Mouse (Mus musculus): ENCODE results near the gene Pigc. TPM values are rescaled to one million over a fixed set of nuclear protein-coding genes. Genes with fewer than 3 reads are reported as not detected.

Pigc gene
- polyA plus RNA-seq, 1 experiment from 2014 or later, result 35.8 TPM

DNA sequence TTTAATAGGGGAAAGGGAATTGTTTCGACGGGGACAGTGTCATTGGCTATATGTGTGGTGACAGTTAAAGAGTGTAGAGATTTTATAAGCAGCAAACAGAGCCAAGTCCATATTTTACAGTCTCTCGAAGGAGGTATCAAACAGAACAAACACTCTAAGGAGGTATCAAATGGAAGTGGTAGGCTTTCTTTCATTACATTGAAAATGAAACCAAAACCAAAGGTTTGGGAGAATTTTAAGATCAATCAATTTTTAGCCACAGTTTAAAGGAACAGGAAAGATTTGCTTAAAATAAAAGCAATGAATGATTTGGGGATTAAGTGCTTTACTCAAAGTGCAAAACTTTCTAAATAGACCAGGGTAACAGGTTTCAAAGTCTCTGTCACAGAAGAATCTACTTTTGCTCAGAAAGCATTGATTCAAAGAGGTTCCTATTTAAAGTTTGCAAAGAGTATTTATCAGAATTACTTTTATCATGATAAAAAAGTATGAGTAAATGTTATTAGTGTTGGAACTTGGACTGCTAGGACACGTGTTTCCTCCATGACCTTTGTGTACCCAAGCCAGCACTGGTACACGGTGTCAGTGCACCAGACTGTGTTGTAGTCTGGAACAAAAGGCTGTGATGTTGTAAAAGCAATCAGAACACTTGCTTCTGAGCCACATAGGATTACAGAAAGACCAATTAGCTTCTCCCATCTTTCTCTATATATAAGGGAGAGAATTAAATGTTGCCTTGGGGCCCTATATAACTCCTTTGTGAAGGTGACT is 17.8 kb upstream of the Pigc start:
- 60% methylated on average over 5 of the region's 5 CpGs for WGBS
- H3K27me3 ChIP-seq (replicated peaks), result no peaks in the 10 kb centered on the region
- H3K4me2 ChIP-seq, result no peak overlapping the region
- no peaks in the 10 kb centered on the region for H3K36me3 ChIP-seq
- H3K9me3 ChIP-seq, result no peaks in the 10 kb centered on the region
- H3K4me3 ChIP-seq (replicated peaks), result no peak overlapping the region
- no peaks in the 10 kb centered on the region for H3K4me1 ChIP-seq
- no peak overlapping the region for H3K9ac ChIP-seq
- ATAC-seq (ENCODE audit: insufficient read depth, low FRiP score, low read depth), result no peak
- no peak overlapping the region for H3K27ac ChIP-seq

DNA sequence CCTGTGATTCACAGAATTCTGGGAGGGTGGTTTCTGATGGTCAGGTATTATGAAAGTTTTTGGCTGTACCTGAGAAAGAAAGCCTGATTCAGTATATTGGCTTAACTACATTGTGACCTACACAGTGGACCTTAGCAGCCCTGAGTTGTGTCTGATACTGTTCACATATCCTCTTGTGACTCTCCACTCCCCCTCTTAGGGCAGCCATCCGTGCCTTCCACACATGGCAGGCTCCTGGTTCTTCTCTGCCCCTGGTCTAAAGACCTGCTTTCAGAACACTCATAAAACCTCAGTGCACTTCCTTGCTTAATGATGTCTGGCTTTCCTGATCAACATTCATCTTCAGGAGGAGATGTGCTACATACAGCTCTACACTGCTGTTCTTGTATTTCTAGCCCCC is 16.4 kb upstream of the Pigc start:
- no peak for ATAC-seq (ENCODE audit: insufficient read depth, low FRiP score, low read depth)
- WGBS, result 55% methylated on average over 1 of the region's 1 CpGs
- Histone ChIP-seq H3K36me3 (no peaks in the 10 kb centered on the region), H3K27me3 (replicated peaks) (no peaks in the 10 kb centered on the region), H3K9me3 (no peaks in the 10 kb centered on the region), H3K4me3 (replicated peaks) (no peak overlapping the region), H3K4me1 (no peaks in the 10 kb centered on the region), H3K27ac (no peak overlapping the region), H3K4me2 (no peak overlapping the region), H3K9ac (no peak overlapping the region)

DNA sequence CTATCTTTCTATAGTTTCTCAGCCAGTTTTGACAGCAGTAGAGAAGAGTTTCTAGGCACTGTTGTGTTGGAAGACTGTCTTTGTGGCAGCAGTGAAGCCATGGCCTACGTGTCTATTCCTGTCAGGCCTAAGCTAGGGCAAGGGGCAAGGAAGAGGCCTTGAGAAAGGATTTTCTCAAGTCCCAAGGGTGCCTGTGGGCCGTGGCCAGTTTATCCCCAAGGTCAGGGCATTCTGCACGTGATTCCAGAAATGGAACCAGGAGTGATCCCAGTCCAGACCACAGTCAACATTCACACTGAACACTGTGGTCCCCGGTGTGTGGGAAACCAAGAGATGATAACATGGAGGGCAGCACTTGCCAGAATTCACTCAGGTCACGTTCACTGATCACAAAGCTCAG is 13.1 kb upstream of the Pigc start:
- Histone ChIP-seq H3K27me3 (replicated peaks) (no peaks in the 10 kb centered on the region), H3K36me3 (no peaks in the 10 kb centered on the region), H3K4me2 (no peak overlapping the region), H3K4me3 (replicated peaks) (no peak overlapping the region), H3K4me1 (no peaks in the 10 kb centered on the region), H3K9me3 (no peaks in the 10 kb centered on the region), H3K9ac (no peak overlapping the region), H3K27ac (no peak overlapping the region)
- 63% methylated on average over 5 of the region's 5 CpGs for WGBS
- no peak for ATAC-seq (ENCODE audit: insufficient read depth, low FRiP score, low read depth)

DNA sequence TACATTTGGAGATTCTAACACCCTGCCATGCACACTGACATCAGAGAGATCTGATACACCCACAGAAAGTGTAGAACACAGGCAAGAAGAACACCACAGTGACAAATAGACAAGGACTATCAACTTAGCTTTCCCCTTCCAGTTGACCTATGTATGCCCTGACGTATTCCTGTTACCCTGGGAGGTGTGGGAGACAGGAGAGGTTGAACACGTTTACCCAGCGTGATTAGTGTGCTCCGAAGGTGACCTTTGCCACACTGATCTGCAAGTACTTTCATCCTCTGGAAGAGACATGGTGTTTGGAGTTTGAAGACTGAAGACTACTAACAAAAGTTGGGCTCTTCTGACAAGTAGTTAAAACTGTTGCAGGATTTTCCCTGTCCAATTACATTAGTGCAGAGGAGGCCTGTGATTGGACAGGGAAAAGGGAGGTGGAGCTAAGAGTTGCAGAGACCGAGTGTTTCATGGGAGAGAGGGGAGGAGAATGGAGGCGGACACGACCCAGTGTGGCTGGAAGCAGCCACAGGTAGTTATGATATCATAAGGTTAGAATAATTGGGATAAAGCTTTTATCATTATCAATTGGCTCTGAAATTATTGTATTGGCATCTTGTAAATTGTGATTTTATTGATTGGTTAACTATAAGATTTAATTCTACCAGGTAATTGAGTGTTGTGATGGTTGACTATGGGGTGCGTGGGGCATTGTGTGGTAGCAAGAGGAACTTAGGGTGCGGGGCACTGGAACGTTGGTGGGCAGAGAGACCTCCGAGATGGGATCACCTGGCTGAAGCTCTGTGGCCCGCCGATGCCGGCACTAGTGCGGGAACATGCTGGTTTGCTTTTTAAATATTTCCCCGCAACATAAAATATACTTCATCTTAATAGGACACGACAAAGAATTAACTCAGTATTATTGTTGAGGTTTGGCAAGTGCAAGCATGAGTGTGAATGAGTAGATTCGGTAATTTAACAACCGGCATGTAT is 10.7 kb upstream of the Pigc start:
- no peak overlapping the region for H3K4me3 ChIP-seq (replicated peaks)
- no peaks in the 10 kb centered on the region for H3K36me3 ChIP-seq
- no peaks in the 10 kb centered on the region for H3K27me3 ChIP-seq (replicated peaks)
- H3K27ac ChIP-seq, result no peak overlapping the region
- WGBS, result 74% methylated on average over 19 of the region's 19 CpGs
- no peak overlapping the region for H3K4me2 ChIP-seq
- no peak for ATAC-seq (ENCODE audit: insufficient read depth, low FRiP score, low read depth)
- H3K9ac ChIP-seq, result no peak overlapping the region
- no peaks in the 10 kb centered on the region for H3K4me1 ChIP-seq
- no peaks in the 10 kb centered on the region for H3K9me3 ChIP-seq

DNA sequence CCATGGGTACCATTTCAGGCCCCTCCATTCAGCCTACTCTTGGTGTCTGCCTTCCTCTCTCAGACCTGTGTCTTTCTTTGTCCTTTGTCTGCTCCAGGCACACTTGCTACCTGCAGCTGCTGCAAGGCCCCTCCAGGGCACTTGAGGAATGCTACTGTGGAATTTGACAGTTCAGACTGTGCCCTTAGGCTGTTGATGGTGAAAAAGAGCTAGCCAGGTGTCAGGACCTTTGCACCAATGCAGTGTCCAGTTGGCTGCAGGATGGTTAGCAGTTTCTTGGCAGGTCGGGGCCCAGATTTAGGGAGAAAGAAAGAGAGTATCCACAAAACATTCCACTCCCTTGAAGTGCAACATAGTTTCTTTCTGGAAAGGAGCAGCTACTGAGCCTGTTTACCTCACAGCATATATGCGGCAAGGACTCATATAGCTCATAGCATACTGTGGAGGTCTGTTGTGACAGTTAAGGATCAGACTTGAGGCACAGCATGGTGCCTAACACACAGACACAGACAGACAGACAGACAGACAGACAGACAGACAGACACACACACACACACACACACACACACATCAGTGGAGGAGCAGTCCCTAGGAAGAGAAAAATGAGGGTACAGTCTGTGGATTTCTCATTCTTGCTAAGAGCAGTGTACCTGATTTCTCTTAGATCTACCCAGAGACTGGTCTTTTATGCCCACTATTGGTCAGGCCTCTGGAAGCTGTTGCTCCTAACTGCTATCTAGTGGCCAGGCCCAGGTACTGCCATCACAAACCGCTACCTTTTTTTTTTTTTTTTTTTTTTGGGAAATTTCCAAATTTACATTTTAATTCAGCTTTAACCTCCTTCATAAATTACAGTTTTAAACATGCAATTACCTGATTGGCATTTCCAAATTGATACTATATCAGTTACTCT is 6.3 kb upstream of the Pigc start:
- H3K4me1 ChIP-seq, result no peaks in the 10 kb centered on the region
- no peak overlapping the region for H3K4me3 ChIP-seq (replicated peaks)
- ATAC-seq (ENCODE audit: insufficient read depth, low FRiP score, low read depth), result 0 out of 2 replicates have a peak, but pooled peaks have one; percentile 24
- H3K9ac ChIP-seq, result no peak overlapping the region
- H3K27me3 ChIP-seq (replicated peaks), result no peaks in the 10 kb centered on the region
- no peak overlapping the region for H3K27ac ChIP-seq
- no peaks in the 10 kb centered on the region for H3K9me3 ChIP-seq
- WGBS, result 45% methylated on average over 3 of the region's 3 CpGs
- H3K36me3 ChIP-seq, result no peaks in the 10 kb centered on the region
- no peak overlapping the region for H3K4me2 ChIP-seq

DNA sequence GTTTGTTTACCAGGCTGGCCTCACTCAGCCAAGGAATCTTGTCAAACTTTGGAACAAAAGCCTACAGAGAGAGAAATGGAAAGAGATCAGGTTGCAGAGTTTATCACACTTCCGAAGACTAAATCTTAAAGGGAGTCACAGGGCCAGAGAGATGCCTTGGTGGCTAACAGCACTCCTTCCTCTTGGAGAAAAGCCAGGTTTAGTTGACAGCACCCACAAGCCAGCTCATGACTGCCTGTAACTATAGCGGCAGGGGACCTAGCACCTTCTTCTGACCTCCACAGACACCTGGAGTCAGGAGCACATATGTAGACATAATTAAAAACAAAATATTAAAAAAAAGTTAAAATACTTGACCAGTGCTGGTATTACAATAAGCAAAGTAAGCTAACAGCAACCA is 1.1 kb upstream of the Pigc start:
- Histone ChIP-seq H3K36me3 (no peaks in the 10 kb centered on the region), H3K4me2 (no peak overlapping the region), H3K4me1 (peaks cover 3% of the 10 kb centered on the region; the same call in 1 of the 2 replicates), H3K27me3 (replicated peaks) (no peaks in the 10 kb centered on the region), H3K4me3 (replicated peaks) (no peak overlapping the region), H3K9me3 (no peaks in the 10 kb centered on the region), H3K27ac (no peak overlapping the region), H3K9ac (no peak overlapping the region)
- no peak for ATAC-seq (ENCODE audit: insufficient read depth, low FRiP score, low read depth)
- WGBS, result 55% methylated on average over 2 of the region's 2 CpGs

DNA sequence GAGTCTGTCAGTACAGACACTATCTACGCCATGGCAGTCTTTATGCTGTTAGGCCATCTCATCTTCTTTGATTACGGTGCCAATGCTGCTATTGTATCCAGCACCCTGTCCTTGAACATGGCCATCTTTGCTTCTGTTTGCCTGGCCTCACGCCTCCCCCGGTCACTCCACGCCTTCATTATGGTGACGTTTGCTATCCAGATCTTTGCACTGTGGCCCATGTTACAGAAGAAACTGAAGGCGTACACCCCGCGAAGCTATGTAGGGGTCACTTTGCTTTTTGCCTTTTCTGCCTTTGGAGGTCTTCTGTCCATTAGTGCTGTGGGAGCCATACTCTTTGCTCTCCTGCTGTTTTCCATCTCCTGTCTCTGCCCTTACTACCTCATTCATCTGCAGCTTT is 1.9 kb downstream of the Pigc start:
- no peaks in the 10 kb centered on the region for H3K27me3 ChIP-seq (replicated peaks)
- 93% methylated on average over 9 of the region's 9 CpGs for WGBS
- no peak for ATAC-seq (ENCODE audit: insufficient read depth, low FRiP score, low read depth)
- no peaks in the 10 kb centered on the region for H3K36me3 ChIP-seq
- no peak overlapping the region for H3K27ac ChIP-seq
- H3K4me1 ChIP-seq, result peaks cover 5% of the 10 kb centered on the region; the same call in 1 of the 2 replicates
- H3K9ac ChIP-seq, result no peak overlapping the region
- H3K4me3 ChIP-seq (replicated peaks), result no peak overlapping the region
- H3K4me2 ChIP-seq, result no peak overlapping the region
- H3K9me3 ChIP-seq, result no peaks in the 10 kb centered on the region

DNA sequence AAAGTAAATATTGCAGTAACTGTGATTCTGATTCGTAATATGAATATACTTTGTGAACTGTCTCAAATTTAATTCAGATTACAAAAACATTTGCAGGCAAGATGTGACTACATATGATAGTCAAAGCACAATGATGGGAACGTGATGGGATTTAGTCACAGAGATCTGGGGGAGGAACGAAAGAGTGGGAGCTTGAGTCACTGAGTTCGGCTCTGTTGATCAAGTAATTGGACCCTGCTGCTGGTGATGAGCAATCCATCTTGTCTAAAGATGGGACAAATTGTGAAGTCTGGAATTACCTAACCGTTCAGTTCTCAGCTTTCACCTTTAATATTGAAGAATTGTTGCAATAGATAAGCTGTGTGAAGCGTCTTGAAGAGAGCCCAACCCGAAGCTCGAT is 3.2 kb downstream of the Pigc start:
- H3K27me3 ChIP-seq (replicated peaks), result no peaks in the 10 kb centered on the region
- no peak overlapping the region for H3K27ac ChIP-seq
- H3K4me2 ChIP-seq, result no peak overlapping the region
- H3K36me3 ChIP-seq, result no peaks in the 10 kb centered on the region
- peaks cover 17% of the 10 kb centered on the region for H3K4me1 ChIP-seq
- no peak for ATAC-seq (ENCODE audit: insufficient read depth, low FRiP score, low read depth)
- 84% methylated on average over 8 of the region's 8 CpGs for WGBS
- H3K4me3 ChIP-seq (replicated peaks), result no peak overlapping the region
- no peaks in the 10 kb centered on the region for H3K9me3 ChIP-seq
- H3K9ac ChIP-seq, result no peak overlapping the region

DNA sequence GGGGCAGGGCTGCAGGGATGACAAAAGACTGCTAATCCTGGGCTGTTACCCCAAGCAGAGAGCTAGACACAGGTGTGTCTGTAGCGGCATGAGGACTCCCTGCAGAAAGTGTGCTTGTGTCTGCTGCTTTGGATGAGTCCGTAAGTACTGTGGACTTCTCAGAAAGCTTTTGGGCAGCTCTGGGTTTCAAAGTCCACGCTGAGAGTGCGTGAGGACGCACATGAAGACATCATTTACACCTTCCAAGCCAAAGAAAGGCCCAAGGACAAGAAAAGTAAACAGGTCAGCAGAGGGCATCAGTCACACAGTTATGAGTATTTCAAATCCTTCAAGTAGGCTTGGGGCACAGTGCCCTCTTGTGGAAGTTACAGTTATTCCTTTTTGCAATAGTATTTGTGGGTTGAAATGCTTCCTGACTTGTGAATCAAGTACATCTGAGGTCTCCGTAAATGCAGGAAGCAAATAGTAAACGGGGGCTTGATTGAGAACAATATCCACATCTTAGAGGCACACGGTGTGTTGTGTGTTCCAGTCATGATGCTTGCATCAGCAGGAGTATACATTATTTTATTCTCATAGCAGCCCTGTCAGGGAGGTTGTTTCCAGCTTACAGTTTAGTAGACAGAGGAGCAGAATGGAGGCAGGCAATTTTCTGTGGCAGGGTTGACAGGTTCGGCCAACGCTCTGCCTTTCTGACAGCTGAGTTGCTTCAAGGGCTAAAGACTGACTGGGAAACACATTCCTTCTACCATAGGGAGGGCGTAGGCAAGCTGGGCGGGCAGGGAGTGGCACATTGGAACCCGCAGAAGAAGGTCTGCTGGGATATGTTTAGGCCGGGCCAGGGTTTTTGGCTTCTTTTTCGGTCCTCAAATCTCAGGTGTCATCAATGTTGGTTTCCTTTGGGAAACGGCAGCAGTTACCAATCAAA is 7.5 kb downstream of the Pigc start:
- Histone ChIP-seq H3K27ac (peak overlapping the region; percentile 8; the same call in 1 of the 2 replicates), H3K4me1 (peaks cover 17% of the 10 kb centered on the region), H3K4me3 (replicated peaks) (no peak overlapping the region), H3K36me3 (no peaks in the 10 kb centered on the region), H3K4me2 (peak overlapping the region; percentile 29; the same call in 1 of the 2 replicates), H3K9me3 (no peaks in the 10 kb centered on the region), H3K9ac (no peak overlapping the region), H3K27me3 (replicated peaks) (no peaks in the 10 kb centered on the region)
- ATAC-seq (ENCODE audit: insufficient read depth, low FRiP score, low read depth), result peak; percentile 59
- 39% methylated on average over 16 of the region's 16 CpGs for WGBS

DNA sequence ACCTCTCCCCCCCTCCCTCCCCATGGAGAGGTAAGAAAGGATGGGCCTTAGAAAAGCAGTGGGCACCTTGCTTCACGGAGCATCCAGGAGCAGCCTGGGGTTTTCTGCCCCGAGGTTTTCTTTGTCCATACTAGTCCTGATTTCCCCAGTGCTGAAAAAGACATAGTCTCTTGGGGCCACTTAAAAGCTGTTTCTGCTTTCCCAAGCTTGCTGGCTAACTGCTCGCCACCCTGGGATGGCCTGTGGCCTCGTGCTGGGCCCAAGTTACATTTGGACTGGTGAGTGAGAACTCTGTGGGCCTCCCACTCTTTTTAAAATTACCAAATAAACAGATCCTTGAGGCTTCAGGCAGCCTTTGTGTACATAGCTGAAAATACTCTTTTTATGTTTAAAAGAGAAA is 8.3 kb downstream of the Pigc start:
- Histone ChIP-seq H3K9ac (no peak overlapping the region), H3K4me2 (no peak overlapping the region), H3K4me3 (replicated peaks) (no peak overlapping the region), H3K27ac (no peak overlapping the region), H3K27me3 (replicated peaks) (no peaks in the 10 kb centered on the region), H3K9me3 (no peaks in the 10 kb centered on the region), H3K36me3 (no peaks in the 10 kb centered on the region), H3K4me1 (peaks cover 17% of the 10 kb centered on the region)
- ATAC-seq (ENCODE audit: insufficient read depth, low FRiP score, low read depth), result no peak
- 63% methylated on average over 4 of the region's 4 CpGs for WGBS
